Mouse (Mus musculus) lung, adult 2 months (tissue): ENCODE measurements around the gene Smurf1.

ENCODE experiments used
- CTCF ChIP-seq: fragments of 200-500 bp; IDR thresholded peaks from 2 replicates; pipeline ENCODE4 v1.5.1; 2011; ENCODE audit warnings: mild to moderate bottlenecking, low read length, control low read depth; ENCODE audit not compliant: insufficient read depth
- POLR2A ChIP-seq: fragments of 200-500 bp; IDR thresholded peaks from 2 replicates; pipeline ENCODE4 v1.6.1; 2011; ENCODE audit warnings: low read depth, mild to moderate bottlenecking, control low read depth, low read length, borderline replicate concordance; ENCODE audit errors: extremely low read depth

DNA sequence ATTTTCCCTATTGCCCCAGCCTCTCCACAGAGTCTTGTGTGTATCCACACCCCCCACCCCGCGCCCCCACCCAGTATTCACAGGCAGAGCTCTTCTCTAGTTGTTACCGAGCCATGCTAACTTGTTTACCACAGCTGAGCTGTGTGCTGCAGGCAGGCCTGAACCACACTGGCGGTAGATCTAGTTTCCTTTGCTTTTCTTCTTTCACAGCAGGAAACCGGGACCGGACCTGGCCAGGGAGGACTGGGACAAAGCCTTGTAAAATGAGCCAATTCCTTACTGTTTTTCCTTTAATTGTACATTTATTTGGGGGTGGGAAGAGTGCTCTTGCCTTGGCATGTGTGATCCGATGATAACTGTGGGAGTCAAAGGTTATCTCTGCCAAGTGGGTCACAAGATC is 96.2 kb downstream of the Smurf1 start:
- TF ChIP-seq CTCF: no peak
- no peak for TF ChIP-seq POLR2A
